Mouse (Mus musculus) C2C12 (cell line): Measurements from ENCODE around the gene Kcns3.

ENCODE experiments used
- CTCF ChIP-seq: IDR thresholded peaks from one replicate; pipeline ENCODE4 v1.5.1; 2011; ENCODE audit not compliant: control insufficient read depth, insufficient read depth, insufficient read length
- FOSL1 ChIP-seq: IDR thresholded peaks from one replicate; pipeline ENCODE4 v1.8.0; 2011; ENCODE audit warnings: mild to moderate bottlenecking, low read length; ENCODE audit not compliant: poor library complexity, insufficient read depth, severe bottlenecking
- MYOD1 ChIP-seq: IDR thresholded peaks from one replicate; pipeline ENCODE4 v1.6.1; 2011; ENCODE audit warnings: low read depth; ENCODE audit not compliant: control insufficient read depth, insufficient read length
- MYOG ChIP-seq: IDR thresholded peaks from one replicate; pipeline ENCODE4 v1.6.1; 2011; ENCODE audit not compliant: control insufficient read depth, insufficient read length; ENCODE audit errors: extremely low read depth

GRCm38 (mm10) chr12:11071079-11071478, 79.8 kb downstream of the Kcns3 start:
- TF ChIP-seq CTCF (no peak), FOSL1 (no peak), MYOG (no peak), MYOD1 (no peak)
